Mouse (Mus musculus): ENCODE results near the gene Mthfd1l. TPM values are rescaled to one million over a fixed set of nuclear protein-coding genes. Genes with fewer than 3 reads are reported as not detected.

Gene Mthfd1l
- polyA plus RNA-seq, 1 experiment from 2014 or later = 19.1 TPM

DNA sequence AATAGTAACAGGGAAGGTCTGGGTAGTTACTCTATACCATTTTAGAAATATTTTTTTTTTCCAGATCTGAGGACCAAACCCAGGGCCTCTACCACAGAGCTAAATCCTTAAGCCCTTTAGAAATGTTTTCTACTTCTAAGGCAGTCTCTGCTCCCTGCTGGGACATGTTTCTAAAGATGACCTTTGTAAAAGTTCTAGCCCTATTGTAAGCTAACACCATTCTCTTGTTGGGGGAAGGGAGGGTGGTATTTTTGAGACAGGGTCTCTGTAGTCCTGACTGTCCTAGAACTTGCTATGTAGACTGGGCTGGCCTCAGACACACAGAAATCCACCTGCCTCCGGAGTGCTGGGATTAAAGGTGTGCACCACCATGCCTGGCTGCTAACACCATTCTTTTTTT is 170.5 kb downstream of the Mthfd1l start:
- ATAC-seq = no peak
- ChIA-PET CTCF (interaction anchor here (1.4 kb wide), 1 partner anchor 14 kb away, joined by 4 read pairs; no protein-coding TSS in a partner anchor), POLR2A (no interaction called here)
- no peak for TF ChIP-seq CTCF (IDR thresholded peaks at IDR 0.05)
- H3K27me3 ChIP-seq = no peaks in the 10 kb centered on the region
- no peak for DNase-seq (ENCODE audit: low read depth, low spot score)
- in situ Hi-C loops (cut with MboI; ENCODE audit: low pct_unique_long_range_greater_than_20kb) = no loop called here

DNA sequence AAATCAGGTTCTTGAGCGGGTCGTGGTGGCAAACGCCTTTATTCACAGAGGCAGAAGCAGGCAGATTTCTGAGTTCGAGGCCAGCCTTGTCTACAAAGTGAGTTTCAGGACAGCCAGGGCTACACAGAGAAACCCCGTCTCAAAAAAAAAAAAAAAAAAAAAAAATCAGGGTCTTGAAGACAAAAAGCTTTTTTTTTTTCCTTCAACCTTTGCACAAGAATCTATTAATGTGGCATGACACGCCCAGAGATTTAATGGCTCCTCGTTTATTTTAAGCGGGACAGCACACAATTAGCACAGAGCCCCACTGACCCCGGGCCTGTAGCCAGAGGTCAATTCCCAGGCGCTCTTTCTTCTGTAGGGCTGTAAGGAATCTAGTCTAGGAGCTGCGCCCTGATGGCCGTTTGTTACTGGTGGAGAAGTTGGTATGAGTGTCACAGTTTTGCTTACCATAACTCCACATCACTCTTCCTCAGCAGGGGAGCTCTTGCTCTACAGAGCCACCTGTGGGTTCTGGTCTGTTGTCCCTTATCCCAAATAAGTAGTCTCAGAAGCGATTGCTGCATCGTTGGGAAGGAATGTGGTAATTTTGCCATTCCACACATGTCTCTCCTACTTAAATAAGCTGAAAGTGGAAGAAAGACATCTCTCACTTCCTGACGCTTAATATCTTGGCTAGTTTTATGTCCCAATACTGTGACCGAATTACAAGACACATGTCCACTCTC is 172.3 kb downstream of the Mthfd1l start:
- no peaks in the 10 kb centered on the region for H3K27me3 ChIP-seq
- ChIA-PET CTCF (interaction anchor here (0.9 to 1.2 kb wide), 2 partner anchors 11 to 34 kb away, joined by 3 to 5 read pairs; no protein-coding TSS in a partner anchor), POLR2A (interaction anchor here (0.6 to 0.9 kb wide), 4 partner anchors 10 to 80 kb away, joined by 3 to 4 read pairs (median 4); no protein-coding TSS in a partner anchor)
- TF ChIP-seq CTCF (IDR thresholded peaks at IDR 0.05) = peak; percentile 43
- in situ Hi-C loops (cut with MboI; ENCODE audit: low pct_unique_long_range_greater_than_20kb) = no loop called here
- peak; percentile 67 for DNase-seq (ENCODE audit: low read depth, low spot score)
- peak; percentile 91 for ATAC-seq

DNA sequence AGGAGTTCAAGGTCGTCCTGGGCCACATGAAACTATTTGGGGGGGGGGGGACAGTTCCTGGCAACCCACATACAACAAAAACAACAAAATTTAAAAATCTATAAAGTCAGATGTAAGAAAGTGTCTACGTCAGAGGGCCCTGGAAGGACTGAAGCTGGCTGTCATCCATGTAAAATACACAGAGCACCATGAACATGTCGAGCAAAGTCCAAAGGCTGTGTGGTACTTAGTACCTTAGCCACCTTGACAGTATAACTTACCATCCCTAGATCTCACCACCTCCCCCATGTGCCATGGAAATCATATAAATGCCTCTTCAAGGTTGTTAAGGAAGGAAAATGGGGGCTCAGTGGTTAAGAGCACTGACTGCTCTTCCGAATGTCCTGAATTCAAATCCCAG is 174.0 kb downstream of the Mthfd1l start:
- no peak for TF ChIP-seq CTCF (IDR thresholded peaks at IDR 0.05)
- no peaks in the 10 kb centered on the region for H3K27me3 ChIP-seq
- in situ Hi-C loops (cut with MboI; ENCODE audit: low pct_unique_long_range_greater_than_20kb) = no loop called here
- ChIA-PET POLR2A (interaction anchor here (1.6 kb wide), 1 partner anchor 12 kb away, joined by 5 read pairs; no protein-coding TSS in a partner anchor), CTCF (interaction anchor here (1.8 kb wide), 1 partner anchor 18 kb away, joined by 4 read pairs; no protein-coding TSS in a partner anchor)
- ATAC-seq (no peak), DNase-seq (ENCODE audit: low read depth, low spot score) (no peak)

DNA sequence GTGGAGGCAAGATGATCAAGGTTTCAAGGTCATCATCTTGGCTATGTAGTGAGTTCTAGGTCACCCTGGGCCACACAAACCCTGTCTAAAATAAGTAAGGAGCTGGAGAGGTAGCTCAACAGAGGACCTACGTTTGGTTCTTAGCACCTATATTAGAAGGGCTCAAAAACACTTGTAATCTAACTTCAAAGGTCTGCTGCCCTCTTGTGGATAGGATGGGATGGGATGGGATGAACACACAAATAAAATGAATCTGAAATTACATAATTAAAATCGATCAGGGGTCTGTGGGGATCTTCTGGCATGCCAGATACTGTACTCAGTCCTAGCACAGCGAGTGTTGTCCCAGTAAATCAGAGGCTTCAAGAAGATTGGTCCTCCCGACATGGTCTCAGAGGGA is 178.2 kb downstream of the Mthfd1l start:
- no peaks in the 10 kb centered on the region for H3K27me3 ChIP-seq
- no peak for DNase-seq (ENCODE audit: low read depth, low spot score)
- POLR2A ChIA-PET = no interaction called here
- no peak for TF ChIP-seq CTCF (IDR thresholded peaks at IDR 0.05)
- CTCF ChIA-PET = interaction anchor here (1.0 kb wide), 2 partner anchors 62 to 105 kb away, joined by 3 read pairs; no protein-coding TSS in a partner anchor
- no peak for ATAC-seq
- in situ Hi-C loops (cut with MboI; ENCODE audit: low pct_unique_long_range_greater_than_20kb) = loop anchor here (5.0 kb wide), 1 partner anchor 181 kb away; no protein-coding TSS in a partner anchor

DNA sequence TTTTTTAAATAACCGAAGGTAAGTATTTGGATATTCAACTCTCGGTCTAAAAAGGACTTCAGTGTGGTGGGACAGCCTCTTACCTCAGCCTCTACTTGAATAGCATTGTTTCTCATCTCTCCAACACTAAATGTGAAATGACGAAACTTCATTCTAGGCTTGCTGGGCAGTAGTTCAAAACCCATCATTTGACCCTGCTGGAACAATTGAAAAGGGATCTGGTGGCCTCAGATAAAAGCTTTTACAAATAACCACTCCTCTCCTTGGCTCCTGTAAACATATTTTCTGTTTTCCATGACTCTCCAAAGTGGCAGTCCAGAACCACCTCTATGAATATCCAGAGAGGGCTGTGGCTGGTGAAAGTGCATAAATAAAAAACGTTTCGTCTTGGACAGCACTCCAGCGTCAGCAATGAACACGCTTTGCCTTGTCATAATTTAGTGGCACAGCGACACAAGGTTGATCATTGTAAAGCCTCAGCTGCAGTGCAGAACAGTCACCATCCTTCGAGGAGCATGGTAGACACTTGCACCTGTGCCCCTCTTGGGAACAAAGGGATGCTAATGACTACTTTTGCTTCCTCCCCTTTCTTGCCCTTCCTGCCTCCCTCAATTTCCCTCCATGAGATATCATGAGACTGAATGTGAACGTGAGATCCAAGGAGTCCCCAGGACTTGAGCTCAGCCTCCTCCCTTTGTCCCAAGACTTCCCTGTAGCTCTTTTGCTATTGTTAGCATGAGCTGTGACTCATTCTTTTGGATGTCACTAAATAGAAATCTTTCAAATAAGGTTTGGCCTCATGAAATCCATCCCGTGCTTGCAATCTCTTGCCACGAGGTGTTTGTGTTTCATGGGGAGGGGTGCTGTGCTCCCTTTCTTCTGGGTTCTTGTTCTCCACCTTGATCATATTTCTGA is 179.2 kb downstream of the Mthfd1l start:
- H3K27me3 ChIP-seq = no peaks in the 10 kb centered on the region
- ChIA-PET POLR2A (interaction anchor here (0.6 to 1.2 kb wide), 2 partner anchors 29 to 114 kb away, joined by 3 to 4 read pairs; partner anchors contain the start of gene Akap12), CTCF (interaction anchor here (1.0 kb wide), 2 partner anchors 63 to 106 kb away, joined by 3 read pairs; no protein-coding TSS in a partner anchor)
- ATAC-seq (no peak), DNase-seq (ENCODE audit: low read depth, low spot score) (no peak)
- no peak for TF ChIP-seq CTCF (IDR thresholded peaks at IDR 0.05)
- in situ Hi-C loops (cut with MboI; ENCODE audit: low pct_unique_long_range_greater_than_20kb) = loop anchor here (5.0 kb wide), 1 partner anchor 180 kb away; no protein-coding TSS in a partner anchor

DNA sequence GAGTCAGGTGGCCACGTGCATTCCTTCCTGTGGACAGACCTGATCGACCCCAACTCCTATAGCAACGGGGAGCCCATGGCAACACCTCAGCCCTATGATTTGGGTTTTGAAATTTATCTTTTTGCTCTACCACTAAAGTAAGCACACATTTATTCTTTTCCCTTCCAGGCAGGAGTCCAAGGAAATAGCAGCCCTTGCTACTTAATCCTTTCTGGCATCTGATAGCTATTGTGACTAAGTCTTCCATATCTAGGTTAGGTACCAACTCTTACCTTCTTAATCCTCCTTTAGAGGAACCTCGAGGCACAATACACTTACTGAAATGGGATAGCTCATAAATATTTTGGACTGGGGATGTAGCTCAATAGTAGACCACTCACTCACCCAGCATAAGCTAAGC is 180.1 kb downstream of the Mthfd1l start:
- POLR2A ChIA-PET = interaction anchor here (1.2 kb wide), 1 partner anchor 113 kb away, joined by 3 read pairs; the partner anchor contains the start of gene Akap12
- ATAC-seq (no peak), DNase-seq (ENCODE audit: low read depth, low spot score) (no peak)
- in situ Hi-C loops (cut with MboI; ENCODE audit: low pct_unique_long_range_greater_than_20kb) = loop anchor here (5.0 kb wide), 1 partner anchor 179 kb away; no protein-coding TSS in a partner anchor
- no peaks in the 10 kb centered on the region for H3K27me3 ChIP-seq
- TF ChIP-seq CTCF (IDR thresholded peaks at IDR 0.05) = no peak
- CTCF ChIA-PET = interaction anchor here (1.1 kb wide), 1 partner anchor 11 kb away, joined by 3 read pairs; no protein-coding TSS in a partner anchor

DNA sequence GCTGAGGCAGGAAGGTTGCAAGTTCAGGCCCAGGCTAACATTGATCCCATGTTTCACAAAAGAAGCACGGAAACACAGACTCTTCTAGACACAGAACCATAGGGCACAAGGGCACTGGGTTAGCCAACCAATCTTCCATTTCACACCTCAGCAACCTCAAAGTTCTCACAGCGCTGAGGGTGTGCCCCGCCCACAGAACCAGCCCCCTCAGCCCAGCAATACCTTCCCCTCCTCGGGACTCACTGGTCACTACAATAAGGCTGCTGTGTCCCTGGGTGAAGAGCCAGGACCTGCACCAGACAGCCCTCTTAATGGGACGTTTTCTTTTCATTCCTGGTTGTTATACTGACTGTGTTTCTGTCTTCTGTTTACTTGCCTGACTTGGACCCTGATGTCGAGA is 181.1 kb downstream of the Mthfd1l start:
- no peak for ATAC-seq
- CTCF ChIA-PET = no interaction called here

DNA sequence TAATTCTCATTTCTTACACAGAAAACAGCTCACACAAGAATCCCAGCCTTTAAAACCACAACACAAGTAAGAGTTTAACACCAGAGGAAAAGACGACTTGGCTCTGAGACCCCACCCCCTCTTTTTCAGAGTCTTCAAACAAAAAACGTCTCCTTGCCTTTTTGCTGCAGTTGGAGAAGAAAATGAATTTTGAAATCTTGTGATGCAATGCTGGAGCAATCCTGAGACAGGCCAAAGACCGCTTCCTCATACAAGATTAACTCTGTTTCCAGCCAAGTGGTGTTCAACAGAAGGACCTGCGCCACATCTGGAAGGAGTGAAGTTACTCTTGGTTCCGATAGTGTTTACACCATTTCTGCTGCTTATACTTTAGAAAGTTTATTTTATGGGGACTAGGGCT is 182.6 kb downstream of the Mthfd1l start:
- TF ChIP-seq CTCF (IDR thresholded peaks at IDR 0.05) = no peak
- DNase-seq (ENCODE audit: low read depth, low spot score) = no peak
- no peaks in the 10 kb centered on the region for H3K27me3 ChIP-seq
- ChIA-PET POLR2A (interaction anchor here (0.7 to 1.0 kb wide), 2 partner anchors 11 to 135 kb away, joined by 3 read pairs; no protein-coding TSS in a partner anchor), CTCF (interaction anchor here (1.1 kb wide), 1 partner anchor 114 kb away, joined by 3 read pairs; no protein-coding TSS in a partner anchor)
- ATAC-seq = no peak
- in situ Hi-C loops (cut with MboI; ENCODE audit: low pct_unique_long_range_greater_than_20kb) = no loop called here

More for the DNA sequence above, 181.1 kb downstream of the Mthfd1l start:
- POLR2A ChIA-PET = no interaction called here
- in situ Hi-C loops (cut with MboI; ENCODE audit: low pct_unique_long_range_greater_than_20kb) = loop anchor here (5.0 kb wide), 1 partner anchor 178 kb away; no protein-coding TSS in a partner anchor
- H3K27me3 ChIP-seq = no peaks in the 10 kb centered on the region
- no peak for DNase-seq (ENCODE audit: low read depth, low spot score)
- TF ChIP-seq CTCF (IDR thresholded peaks at IDR 0.05) = no peak

DNA sequence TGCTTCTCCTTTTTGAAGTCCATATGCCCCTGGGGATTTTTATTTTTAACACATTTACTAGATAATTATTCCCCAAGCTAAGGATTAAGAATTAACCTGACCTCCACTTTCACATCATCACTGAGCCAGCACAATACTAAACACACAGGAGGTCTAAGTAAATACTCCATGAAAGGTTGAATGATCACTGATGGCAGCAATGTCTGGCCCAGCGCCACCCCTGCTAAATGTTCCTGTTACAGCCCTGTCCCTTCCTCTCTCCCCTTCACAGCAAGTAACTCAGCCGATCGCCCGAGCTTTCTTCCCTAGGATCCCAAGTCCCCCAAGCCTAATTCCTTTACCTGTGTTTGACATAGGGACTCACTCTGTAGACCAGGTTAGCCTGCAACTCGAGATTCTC is 185.6 kb downstream of the Mthfd1l start:
- no peaks in the 10 kb centered on the region for H3K27me3 ChIP-seq

More for the DNA sequence above, 185.6 kb downstream of the Mthfd1l start:
- in situ Hi-C loops (cut with MboI; ENCODE audit: low pct_unique_long_range_greater_than_20kb) = no loop called here
- POLR2A ChIA-PET = interaction anchor here (0.6 to 1.7 kb wide), 9 partner anchors 11 to 176 kb away, joined by 3 to 9 read pairs (median 4); no protein-coding TSS in a partner anchor
- TF ChIP-seq CTCF (IDR thresholded peaks at IDR 0.05) = no peak
- CTCF ChIA-PET = interaction anchor here (0.6 to 2.0 kb wide), 10 partner anchors 12 to 170 kb away, joined by 3 to 6 read pairs (median 4); no protein-coding TSS in a partner anchor
- ATAC-seq = peak; percentile 73
- DNase-seq (ENCODE audit: low read depth, low spot score) = peak; percentile 77

Measured in Patski (cell line).